Mouse (Mus musculus) small intestine, adult 2 months (tissue): Measurements from ENCODE around the gene Impg1.

Source experiments
- CTCF ChIP-seq: fragments of 200-500 bp; IDR thresholded peaks from 2 replicates; pipeline ENCODE4 v1.5.1; 2012; ENCODE audit warnings: low read depth, mild to moderate bottlenecking, control low read depth, inconsistent platforms, low read length, moderate library complexity, mixed read lengths; ENCODE audit not compliant: insufficient replicate concordance, insufficient read length; ENCODE audit errors: extremely low read depth
- POLR2A ChIP-seq: fragments of 200-500 bp; IDR thresholded peaks from 2 replicates; pipeline ENCODE4 v1.6.1; 2012; ENCODE audit warnings: low read depth, mild to moderate bottlenecking, control low read depth, inconsistent platforms, low read length, moderate library complexity

DNA sequence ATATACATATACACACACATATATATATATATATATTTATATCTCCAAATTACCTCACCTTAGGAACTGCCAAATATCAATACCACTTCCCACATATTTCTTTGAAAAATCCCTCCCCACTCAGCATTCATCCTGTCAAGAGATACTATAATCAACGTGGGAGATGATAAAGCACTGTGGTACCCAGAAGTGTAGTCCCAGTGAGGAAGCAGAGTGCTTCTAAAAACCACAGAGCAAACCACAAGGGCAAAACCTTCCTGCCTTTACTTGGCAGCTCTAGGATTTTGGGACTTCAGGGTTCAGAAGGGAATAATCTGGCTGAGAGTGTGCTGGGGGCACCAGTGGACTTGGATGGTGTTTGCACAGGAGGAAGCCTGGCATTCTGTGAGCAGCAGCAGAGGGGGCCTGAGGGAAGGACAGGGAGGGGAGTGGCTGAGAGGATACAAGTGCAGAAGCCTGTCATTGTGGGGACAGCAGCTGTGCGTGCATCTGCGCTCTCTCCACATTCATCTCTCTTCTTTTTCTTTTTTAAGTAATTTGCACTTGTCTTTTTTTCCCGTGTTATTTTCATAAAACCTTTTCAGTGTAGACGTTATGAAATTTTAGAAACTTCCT is 24.1 kb downstream of the Impg1 start:
- TF ChIP-seq CTCF (no peak), POLR2A (no peak)
